Mouse (Mus musculus): ENCODE results near the gene Pgm2l1. TPM values are rescaled to one million over a fixed set of nuclear protein-coding genes. Genes with fewer than 3 reads are reported as not detected.
A peak's percentile ranks its signal among the peaks of the same experiment; 100 is the strongest.

The Pgm2l1 gene
- polyA plus RNA-seq (2017; shearing (Covaris generic)): 1 to 10 TPM; 4.9 to 5.1 TPM

DNA sequence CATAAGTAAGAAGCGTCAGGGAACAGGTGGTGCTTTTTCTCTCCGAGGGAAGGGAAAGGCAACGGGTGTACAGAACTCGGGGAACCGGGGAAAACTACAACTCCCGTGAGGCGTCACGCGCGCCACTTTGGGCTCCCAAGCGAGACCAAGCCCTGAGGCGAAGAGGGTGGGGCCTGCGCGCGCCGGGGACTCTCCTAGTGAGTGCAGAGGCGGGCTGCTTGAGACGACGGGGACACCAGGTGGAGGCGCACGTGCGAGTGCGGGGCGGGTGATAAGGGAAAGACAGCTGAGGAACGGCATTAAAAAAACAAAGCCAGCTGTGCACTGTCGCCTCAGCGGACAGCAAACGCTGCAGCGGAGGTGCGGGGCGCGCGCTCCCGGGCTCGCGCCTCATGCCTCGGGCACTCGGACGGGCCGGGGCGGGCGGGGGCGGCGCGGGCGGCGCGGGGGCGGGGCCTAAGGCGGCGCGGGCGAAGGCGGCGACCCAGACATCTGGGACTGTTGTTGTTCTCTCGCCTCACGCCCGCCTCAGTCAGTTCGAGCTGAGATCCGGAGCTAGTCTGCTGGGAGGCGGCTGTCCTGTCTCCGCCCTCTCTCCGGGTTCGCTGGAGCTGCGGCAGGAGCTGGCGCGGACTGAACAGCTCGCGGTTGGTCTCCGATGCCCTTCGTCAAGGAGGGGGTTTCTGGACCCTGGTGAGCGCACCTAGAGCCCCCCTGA lies at the start of gene Pgm2l1:
Gene Pgm2l1, plus strand, starts transcription at position 237 of the 718 bp plus-strand sequence.
- ATAC-seq: peak; percentile 94

DNA sequence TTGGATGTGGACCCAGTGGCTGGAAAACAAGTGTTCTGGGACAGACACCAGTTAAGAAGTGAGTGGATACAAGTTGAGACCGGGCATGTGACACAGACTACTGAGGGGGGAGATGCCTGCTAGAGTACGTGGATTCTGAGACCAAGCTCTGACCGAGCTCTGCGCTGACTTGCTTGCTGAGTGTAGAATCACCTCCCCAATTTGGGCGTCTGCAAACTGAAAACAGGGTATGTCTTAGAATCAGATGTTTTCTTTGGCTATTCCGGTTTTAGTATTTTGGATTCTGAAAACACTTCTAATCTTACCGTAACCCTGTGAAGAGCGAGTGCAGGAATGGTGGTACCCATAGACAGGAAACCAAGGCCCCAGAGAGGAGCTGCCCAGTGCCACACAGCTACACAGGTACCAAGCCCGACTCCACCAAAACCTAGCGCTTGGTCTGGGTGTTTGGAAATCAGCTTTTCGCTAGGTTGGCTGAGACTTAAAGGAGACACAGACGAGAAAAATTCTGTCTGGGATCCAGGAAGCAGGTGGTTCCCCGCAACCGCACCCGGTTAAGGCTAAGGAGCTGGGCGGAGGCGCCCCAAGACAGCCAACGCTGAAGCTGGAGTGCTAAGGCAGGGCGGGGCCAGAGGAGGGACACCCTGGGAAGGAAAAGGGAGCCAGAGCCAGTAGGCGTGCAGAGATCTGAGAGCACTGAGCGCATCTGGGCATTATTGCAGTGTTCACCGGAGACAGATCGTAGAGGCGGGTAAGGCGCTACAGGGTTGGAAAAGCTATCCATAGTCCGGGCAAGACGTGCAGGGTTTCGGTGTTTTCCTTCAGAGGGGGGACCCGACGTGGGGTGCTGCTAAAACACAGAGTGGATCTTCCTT lies 48.9 kb upstream of the Pgm2l1 start:
- no peak for ATAC-seq

DNA sequence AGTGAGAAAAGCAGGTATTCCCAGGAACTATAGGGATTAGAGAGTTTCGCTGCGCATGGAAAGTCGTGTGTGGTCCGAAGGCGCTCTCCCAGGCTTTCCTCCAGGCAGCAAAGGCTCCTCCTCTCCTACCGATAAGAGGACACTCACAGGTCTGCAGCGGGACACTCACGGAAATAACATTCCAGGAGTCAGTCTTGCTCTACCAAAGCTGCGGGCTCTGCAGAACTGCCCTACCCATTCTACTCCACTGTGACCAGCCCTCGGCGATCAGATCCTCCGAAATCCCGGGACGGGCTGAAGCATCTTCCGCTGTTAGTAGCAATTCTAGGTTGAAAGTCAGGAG lies 48.3 kb upstream of the Pgm2l1 start:
- ATAC-seq: no peak

DNA sequence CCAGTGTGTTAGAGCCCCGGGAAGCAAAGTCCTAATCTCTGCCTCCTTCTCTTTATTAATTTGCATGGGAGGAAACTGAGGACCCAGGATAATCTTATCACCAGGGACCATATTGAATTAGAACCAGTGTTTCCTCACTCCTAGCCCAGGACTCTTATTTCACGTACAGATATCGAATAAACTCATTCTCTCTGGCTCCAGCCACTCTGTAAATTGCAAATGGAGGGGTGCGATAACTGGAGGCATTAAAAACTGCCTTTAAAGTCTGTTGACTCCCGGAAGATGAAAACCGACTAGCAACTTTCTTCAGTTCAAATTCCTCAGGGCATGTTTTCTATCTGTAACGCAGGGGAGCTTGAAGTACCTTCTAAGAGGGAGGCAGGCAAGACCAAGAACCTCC lies 47.8 kb upstream of the Pgm2l1 start:
- no peak for ATAC-seq

DNA sequence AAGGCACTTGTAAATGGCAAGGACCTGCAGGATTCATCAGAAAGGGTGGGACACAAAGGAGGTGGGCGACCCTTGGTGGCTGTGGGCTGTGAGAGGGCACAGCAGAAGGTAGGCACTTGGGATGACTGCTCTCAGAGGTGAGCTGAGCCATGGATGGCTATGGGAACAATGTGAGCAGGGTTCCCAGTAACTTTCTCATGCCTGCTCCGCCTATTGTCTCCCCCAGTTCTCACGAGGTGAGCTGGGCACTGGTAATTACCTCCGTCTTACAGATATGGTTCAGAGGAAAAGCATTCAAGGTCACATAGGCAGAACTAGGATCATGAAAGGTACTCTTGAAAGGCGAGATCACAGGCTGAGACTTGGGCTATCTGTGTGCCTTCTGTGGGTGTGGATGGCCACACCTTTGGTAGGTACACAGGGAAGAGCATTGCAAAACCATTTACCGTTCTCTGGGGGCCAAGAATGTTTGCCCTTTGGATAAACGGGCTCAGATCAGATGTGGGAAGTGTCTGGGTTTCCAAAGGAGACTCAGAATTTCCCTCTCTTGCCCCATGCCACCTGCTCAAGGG lies 47.3 kb upstream of the Pgm2l1 start:
- no peak for ATAC-seq

DNA sequence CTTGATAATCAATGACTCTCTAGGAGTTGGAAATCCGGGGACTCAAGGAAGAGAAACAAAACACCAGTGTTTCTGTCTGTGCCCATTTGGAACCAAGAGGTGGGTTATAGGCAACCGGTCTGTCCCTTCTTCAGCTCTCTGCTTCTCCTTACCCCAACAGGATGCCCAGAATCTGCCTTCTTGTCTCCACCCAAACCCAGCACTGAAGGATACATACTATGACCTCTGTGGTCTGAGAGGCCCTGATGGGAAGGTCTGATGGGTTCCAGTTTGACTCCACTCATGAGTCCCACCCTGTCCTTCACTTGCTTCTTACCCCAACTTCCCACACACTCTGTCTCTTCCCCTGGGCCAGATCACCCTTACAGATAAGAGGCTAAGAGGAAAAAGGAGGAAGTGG lies 46.0 kb upstream of the Pgm2l1 start:
- no peak for ATAC-seq

DNA sequence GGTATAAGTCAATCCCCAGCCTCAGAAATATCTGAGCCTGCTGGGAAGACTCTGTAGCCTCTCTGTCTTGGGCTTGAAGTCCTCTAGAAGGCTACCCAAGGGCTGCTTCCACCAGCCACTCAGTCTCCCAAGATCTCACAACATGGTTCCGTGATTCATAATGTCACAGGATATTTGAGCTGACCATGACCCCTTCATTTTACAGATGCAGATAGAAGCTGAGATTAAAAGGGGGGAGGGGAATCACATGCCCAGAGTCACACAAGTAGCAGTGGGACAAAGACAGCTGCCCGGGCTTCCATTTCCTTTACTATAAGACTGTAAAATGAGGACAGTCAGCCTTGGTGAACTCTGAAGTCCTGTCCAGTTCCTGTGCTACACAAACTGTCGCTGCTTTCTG lies 45.6 kb upstream of the Pgm2l1 start:
- no peak for ATAC-seq

DNA sequence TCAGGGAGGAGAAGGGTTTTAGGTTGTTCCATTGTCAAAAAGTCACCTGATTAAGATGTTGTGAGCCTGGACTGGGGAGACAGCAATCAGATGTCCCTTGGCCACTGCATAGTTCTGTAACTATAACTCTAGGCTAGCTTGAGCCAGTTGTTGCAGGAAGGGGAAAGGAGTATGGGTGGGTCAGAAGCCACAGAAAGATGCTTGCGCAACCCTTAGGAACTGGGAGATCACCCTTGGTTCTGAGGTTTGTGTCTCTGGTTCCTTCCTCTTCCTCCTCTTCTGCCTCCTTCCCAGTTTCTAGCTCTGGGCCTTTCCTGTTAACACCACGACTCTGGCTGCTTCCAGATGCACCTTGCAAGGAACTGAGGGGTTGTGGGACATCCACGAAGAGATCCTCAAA lies 44.8 kb upstream of the Pgm2l1 start:
- no peak for ATAC-seq

DNA sequence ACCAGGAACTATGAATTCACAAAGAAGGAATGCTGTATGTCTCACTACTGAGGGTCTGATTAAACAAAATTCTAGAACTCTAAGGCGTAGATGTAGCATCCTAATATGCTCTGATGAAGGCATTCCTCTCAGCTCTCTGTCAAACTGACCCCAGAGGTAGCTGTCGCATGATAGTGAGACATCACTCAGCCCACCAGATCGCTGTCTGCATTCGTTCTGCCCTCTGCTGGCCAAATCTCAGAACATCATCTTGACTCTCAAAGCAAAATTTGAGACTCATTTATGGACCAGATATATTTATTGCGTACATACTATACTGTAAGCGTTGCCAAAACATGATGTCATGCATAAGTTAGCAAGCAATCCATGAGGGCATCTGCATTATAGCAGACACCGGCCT lies 39.6 kb upstream of the Pgm2l1 start:
- ATAC-seq: no peak

DNA sequence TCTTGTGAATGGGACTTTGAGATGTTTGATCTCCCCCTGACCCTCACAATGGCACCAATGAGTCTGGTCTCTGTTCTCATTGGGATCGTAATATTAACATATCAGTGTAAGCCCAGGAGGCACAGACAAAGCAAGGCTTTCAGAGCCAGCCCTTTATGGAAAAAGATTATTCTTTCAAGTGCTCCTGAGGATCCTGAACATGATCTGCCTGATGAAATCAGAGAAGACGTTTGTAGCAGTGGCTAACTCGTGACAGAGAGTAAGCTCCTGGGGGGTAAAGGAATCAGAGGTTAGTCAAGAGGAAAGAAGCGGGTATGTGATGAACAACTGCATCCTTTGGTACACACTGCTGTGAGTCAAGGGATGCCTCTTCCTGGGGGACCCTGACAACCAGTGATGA lies 37.0 kb upstream of the Pgm2l1 start:
- no peak for ATAC-seq

DNA sequence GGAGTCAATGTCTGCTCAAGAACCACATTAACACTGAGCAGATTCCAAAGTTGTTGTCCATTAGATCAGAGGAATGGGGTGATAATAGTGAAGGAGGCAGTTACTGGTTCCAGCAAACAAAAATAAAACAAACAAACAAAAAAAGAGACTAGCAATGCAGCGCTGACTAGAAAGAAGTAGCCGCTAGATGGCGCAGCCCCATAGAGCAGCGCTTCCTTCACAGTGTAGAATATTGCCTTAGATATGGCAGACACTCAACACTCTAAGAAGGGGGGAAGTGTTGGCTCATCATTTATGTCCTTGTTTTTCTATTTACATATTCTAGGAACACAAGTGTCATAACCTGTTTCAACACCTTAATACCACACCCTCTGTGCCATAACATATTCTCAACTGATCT lies 36.4 kb upstream of the Pgm2l1 start:
- peak; percentile 62 for ATAC-seq

DNA sequence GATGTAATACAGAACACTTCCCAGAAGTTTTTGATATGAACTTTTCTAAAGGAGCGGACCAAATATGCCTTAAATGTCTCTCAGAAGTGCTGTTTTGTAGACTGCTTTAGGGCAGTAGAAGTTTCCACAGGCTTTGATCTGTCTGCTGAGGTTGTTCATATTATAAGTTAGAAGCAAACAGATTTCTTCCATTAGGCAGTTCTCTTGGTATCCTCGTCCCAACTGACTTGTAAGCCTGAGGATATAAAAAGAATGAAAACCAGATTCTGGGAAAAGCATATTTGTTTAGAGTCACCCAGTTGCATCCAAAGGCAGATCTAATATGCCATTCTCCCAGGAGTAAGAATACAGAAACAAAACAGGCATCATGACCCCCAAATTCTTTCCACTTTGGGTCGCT lies 26.0 kb upstream of the Pgm2l1 start:
- ATAC-seq: no peak

DNA sequence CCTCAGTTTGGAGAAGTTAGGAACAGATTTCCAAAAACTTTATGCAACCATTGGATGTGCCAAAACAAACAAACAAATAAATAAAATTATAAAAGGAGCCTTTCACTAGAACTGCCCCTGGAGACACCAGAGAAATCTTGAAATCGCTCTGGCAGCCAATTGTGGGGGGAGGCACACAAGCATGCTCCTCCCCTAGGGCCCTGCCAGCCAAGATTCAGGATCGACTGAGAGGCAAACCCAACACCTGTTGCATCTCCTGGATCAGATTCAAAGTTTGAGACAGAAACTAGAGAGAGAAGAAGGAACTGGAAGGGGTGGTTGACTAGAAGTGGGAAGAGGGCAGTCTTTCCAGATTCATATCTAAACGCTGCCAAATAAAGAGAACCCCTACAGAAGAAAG lies 23.6 kb upstream of the Pgm2l1 start:
- ATAC-seq: no peak

DNA sequence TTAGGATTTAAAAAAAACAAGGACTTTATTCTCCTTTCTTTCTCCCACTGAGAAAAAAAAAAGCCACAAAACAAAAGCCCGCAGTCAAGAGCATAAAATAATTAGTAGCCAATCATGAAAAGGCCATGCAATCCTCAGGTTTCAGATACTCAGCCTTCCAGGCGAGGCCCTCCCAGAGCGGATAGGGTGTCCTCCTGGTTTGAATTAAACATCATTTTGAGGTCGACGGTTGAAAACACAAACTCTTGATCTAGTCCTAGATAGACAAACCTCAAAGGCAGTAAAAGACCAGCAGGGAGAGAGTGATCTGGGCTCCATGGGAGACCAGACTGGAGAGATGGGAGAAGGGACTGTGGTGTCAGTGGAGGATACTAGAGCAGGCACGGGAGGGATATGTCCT lies 22.3 kb upstream of the Pgm2l1 start:
- no peak for ATAC-seq

DNA sequence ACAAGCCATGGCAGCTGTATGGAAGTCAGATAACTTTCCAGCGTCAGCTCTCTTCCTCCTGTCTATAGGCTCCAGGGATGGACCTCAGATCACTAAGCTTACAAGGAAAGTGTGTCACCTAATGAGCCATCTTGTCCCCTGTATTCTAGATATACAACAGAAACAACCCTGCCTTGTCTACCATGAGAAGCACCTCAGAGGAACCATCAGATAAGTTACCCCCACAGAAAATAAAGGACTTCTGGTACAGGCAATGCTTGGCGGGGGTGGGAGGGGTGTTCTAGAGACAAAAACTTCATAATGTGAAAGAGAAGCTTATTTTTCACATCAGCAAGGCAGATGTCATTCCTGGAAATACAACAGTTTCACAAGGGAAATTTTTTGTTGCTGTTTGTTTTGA lies 21.1 kb upstream of the Pgm2l1 start:
- ATAC-seq: no peak

DNA sequence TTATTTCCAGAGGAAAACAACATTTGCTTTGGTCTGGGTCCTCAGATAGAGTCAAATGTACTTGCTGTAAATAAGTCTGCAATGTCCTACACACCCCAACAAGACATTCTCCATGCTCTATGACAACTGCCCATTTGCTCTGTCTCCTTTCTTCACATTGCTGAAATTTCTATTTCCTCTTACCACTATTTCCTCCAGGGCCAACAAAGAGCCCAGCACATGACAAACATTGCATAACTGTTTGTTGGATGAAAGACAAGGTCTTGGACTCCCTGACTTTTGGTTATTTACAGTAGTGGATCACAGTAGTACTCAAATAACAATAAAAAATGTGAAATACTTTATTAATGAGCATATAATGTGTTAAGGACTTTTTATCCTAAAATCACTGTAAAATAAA lies 19.3 kb upstream of the Pgm2l1 start:
- ATAC-seq: no peak

DNA sequence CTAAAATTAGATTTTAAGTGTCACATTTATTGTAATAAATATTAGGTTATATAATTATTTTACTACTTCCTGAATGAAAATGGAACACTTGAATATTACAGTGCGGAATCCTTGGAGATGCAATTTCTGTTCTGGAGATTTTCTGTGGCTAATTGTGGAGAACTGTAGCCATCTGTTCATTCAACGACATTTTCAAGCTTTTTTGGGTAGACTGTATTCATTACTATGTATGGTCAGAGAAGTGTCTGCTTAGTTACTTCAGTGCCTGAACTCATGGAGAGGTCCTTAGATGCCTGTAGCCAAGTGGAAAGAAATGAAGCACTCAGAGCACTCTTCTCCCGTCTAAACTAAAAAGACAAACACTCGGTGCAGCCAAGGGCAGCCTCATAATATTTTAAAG lies 12.9 kb upstream of the Pgm2l1 start:
- ATAC-seq: no peak

DNA sequence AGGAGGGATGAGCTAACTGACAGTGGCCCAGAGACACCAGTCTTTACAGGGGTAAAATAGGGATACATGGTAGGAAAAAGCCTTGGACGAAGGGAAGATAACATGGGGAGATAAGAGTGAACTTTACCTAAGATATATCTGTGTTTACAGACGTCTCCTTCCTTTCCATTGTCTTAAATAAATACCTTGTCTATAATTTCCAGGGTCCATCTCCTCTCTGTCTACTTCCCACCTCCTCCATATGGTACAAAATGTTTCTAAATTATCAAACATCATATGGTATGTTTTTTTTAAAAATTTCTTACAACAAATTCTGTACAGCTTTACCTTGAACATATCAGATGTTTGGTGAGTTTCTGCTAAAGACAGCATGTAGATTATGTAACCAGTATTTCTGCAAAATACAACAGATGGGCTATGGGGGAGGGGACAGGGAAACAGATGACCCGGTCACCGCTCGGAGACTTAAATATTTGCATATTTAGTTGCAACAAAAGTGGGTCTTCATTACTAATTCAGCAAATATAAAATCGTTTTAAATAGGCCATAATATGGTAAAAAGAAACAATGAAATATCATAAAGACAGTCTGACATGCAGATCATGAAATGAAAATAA lies 12.0 kb upstream of the Pgm2l1 start:
- ATAC-seq: no peak

DNA sequence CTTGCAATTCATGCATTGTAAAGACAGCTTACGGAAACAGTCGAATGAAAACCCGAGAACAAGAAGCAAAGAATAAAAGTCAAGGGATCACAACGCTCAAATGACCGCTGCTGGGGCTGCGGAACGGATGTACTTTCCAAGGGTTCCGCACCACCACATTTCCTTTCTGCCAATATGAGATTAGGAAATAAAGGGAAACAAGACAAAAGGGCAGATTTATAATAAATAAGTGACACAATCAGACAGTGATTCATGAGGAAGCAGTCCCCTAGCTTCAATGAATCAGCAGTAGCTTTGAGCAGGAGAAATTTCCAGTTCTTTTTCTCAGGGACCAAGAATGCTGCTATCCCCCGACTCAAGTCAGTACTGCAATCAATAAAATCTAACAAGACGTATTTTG lies 11.2 kb upstream of the Pgm2l1 start:
- ATAC-seq: no peak

DNA sequence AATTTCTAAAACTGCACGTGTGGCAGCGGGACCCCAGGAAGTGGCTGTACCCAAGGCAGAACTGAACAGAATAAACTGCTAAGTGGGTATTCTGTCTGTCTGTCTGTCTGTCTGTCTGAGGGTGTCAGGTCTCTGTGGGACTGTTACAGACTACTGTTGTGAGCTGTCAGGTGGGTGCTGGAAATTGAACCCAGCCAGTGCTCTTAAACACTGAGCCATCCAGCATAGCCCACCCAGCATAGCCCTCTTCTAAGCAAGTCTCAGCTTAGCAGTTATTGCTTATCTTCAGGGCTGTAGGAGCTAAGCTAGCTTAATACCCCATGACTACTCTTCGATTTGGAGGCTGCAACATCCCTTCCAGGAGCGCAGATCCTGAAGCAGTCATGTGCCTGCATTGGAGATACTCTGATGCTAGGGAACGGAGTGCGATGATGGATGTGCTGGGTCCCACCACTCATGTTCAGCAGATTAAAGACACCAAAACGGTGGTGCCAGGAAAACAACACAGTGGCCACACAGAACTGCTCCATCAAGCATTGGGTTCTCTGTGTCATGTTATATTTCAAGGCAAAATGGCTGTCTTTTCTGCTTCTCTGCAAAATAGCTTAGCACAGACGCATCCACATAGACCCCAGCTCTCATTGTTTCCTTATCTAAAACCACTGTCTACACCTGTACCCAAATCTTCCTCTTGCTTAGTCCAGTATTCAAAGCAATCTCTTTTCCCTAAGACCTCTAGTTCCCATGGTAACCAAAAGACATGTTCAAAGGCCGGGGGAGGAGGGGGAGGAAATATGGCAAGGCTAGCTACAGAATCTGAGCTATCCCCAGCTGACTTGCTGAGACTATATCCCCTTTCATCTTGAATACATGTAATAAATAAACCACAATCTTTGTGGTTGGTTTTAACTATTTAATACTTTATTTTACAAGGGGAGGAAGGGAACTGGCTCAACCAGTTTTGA lies 10.3 kb upstream of the Pgm2l1 start:
- ATAC-seq: no peak

DNA sequence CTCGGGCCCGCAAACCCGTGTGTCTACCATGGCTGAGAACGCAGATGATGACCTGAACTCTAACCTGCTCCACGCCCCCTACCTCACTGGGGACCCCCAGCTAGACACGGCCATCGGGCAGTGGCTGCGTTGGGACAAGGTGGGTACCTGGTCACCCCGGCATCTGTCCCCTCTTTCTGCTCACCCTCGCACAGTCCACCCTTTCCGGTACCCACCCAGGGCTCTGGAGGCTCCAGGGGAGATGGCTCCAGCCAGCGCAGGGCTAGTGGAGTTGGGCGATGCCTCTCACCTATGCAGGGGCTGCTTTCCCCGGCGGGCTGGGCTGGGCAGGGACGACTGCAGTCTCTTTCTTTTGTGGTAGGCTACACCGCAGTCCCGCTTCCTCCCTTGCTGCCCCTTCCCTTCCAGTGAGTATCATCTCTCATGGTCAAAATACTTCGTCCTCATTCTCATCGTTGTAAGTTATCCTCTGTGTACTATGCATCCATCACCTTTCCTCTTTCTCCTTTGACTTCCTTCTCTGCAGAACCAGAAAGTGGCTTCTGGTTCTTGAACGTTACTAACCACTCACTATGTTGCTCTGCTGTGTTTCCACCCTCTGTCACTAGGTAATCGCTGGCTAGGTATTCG lies 817 bp downstream of the Pgm2l1 start:
- ATAC-seq: peak; percentile 19

DNA sequence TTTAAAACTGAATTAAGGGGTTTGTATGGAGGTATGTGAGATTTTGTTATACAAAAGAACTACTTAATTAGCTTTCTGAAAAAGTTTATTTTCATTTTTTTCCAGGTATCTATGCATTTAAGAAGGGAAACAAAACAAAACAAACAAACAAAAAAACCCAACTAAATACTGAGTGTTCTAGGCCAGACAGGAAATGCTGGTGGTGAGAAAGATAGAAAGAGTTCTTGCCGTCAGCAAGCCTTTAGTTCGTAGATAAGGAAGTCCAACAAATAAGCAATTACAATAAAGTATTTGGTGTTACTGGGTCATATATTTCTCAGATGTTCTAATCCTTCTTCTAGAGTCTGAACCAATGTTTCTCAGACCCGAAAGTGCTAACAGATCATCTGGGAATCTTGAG lies 1.8 kb downstream of the Pgm2l1 start:
- no peak for ATAC-seq
